Mouse (Mus musculus): ENCODE measurements around the gene Il21. TPM values are rescaled to one million over a fixed set of nuclear protein-coding genes. Genes with fewer than 3 reads are reported as not detected.

Il21 gene
- 1 to 10 TPM in 1 of 2 experiments, under 1 TPM in 1; 0.79 to 1.9 TPM for total RNA-seq (2023)

GRCm38 (mm10) chr3:37232586-37233222 lies at the start of gene Il21:
TSS of gene Il21 (minus strand) at chr3:37232636.

Other genes with a start within 250 kb of the Il21 start
- not detected for gene Adad1, start 169.1 kb downstream of the Il21 start, total RNA-seq (2023)
- gene Il2, start 106.7 kb downstream of the Il21 start, total RNA-seq (2023), result under 1 TPM in 1 of 2 experiments, not detected in 1; 0.65 TPM
- gene Bbs12, start 79.9 kb upstream of the Il21 start, total RNA-seq (2023), result 1 to 10 TPM; 2.1 to 2.6 TPM
- gene Cetn4, start 80.1 kb upstream of the Il21 start, total RNA-seq (2023), result under 1 TPM; 0.18 to 0.52 TPM
- gene Fgf2, start 115.7 kb upstream of the Il21 start, total RNA-seq (2023), result 1 to 10 TPM in 1 of 2 experiments, under 1 TPM in 1; 0.35 to 1.2 TPM
- gene Spata5, start 187.3 kb upstream of the Il21 start, total RNA-seq (2023), result 100 to 1,000 TPM in 1 of 2 experiments, 10 to 100 TPM in 1; 80.0 to 103 TPM
- gene Nudt6, start 187.6 kb upstream of the Il21 start, total RNA-seq (2023), result 10 to 100 TPM; 25.1 to 29.2 TPM